Mouse (Mus musculus) embryo, embryonic 11 days (tissue): ENCODE results near the gene Ppp1ca.

ENCODE experiments used
- DNase-seq: peaks from one replicate; pipeline ENCODE4 v3.0.0-alpha.2; 2015

The Ppp1ca gene

GRCm38 (mm10) chr19:4214771-4215450, 23.0 kb downstream of the Ppp1ca start:
- peak; percentile 67 for DNase-seq

- no peak for DNase-seq
These were observed 23.6 kb downstream of the Ppp1ca start for GRCm38 (mm10) chr19:4215451-4215840.

- peak; percentile 75 for DNase-seq
These were observed 24.3 kb downstream of the Ppp1ca start for GRCm38 (mm10) chr19:4216041-4216685.

GRCm38 (mm10) chr19:4217140-4217539, 25.3 kb downstream of the Ppp1ca start:
- DNase-seq, result no peak

GRCm38 (mm10) chr19:4217855-4218254, 26.0 kb downstream of the Ppp1ca start:
- no peak for DNase-seq

- DNase-seq, result no peak
These were observed 26.4 kb downstream of the Ppp1ca start for GRCm38 (mm10) chr19:4218293-4218692.

GRCm38 (mm10) chr19:4218784-4219183, 26.9 kb downstream of the Ppp1ca start:
- DNase-seq, result no peak

GRCm38 (mm10) chr19:4219943-4220342, 28.1 kb downstream of the Ppp1ca start:
- DNase-seq, result no peak

- DNase-seq, result no peak
These were observed 28.6 kb downstream of the Ppp1ca start for GRCm38 (mm10) chr19:4220416-4220815.

GRCm38 (mm10) chr19:4220957-4221743, 29.3 kb downstream of the Ppp1ca start:
- DNase-seq, result no peak

GRCm38 (mm10) chr19:4222165-4222564, 30.3 kb downstream of the Ppp1ca start:
- DNase-seq, result no peak

- DNase-seq, result no peak
These were observed 34.9 kb downstream of the Ppp1ca start for GRCm38 (mm10) chr19:4226779-4227178.

- DNase-seq, result no peak
These were observed 35.6 kb downstream of the Ppp1ca start for GRCm38 (mm10) chr19:4227446-4227845.

GRCm38 (mm10) chr19:4227894-4228678, 36.2 kb downstream of the Ppp1ca start:
- peak; percentile 86 for DNase-seq

GRCm38 (mm10) chr19:4228891-4229290, 37.0 kb downstream of the Ppp1ca start:
- DNase-seq, result no peak

GRCm38 (mm10) chr19:4229451-4230076, 37.7 kb downstream of the Ppp1ca start:
- DNase-seq, result no peak

- DNase-seq, result no peak
These were observed 38.5 kb downstream of the Ppp1ca start for GRCm38 (mm10) chr19:4230415-4230814.

GRCm38 (mm10) chr19:4231253-4232185, 39.7 kb downstream of the Ppp1ca start, which contains the start of gene Pold4:
Gene Pold4 (plus strand): TSS chr19:4231899.
- peak; percentile 95 for DNase-seq

GRCm38 (mm10) chr19:4232186-4232572, 40.3 kb downstream of the Ppp1ca start:
- DNase-seq, result no peak

GRCm38 (mm10) chr19:4232651-4233050, 40.8 kb downstream of the Ppp1ca start:
- no peak for DNase-seq

GRCm38 (mm10) chr19:4234548-4234947, 42.7 kb downstream of the Ppp1ca start:
- no peak for DNase-seq
